Mouse (Mus musculus): ENCODE measurements at regions not wholly inside any gene's neighbourhood (a gene's known extent, or its start where the extent isn't known, plus 50 kb on each side); places are given as distances from the start of the nearest gene placed in this dataset.
A peak's percentile ranks its signal among the peaks of the same experiment; 100 is the strongest.

GRCm38 (mm10) chrY:74732116-74732515, 108.4 kb downstream of the Gm21913 start:
- peak; percentile 0 for DNase-seq

All from layer of hippocampus, adult 9-11 months (tissue).